ENCODE assay signal across 10 mouse cellular contexts in the genomic region with DNA sequence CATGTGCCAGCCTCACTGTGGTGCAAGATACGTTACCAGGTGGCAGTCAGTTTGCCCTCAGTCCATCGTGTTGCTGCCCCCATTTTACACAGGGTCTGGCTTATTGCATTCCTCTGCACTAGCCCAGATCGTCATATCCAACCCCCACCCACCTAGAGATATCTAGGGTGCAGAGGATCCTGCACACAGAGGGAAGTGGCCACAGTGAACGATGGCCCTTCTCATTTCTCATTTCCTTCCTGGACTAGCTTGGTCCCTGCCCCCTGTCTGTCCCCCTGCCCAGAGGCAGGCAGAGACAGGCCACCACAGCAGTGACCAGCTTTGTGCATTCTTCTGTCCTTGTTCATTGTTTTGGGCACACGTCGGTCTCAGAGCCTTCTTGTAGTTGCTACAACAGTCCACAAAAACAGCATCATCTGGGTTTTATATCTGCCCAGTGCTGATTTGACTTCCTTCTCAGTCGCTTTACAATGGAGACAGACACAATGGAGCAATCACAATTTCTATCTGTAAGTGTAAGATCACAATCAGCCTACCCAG. TPM values are rescaled to one million over a fixed set of nuclear protein-coding genes. Genes with fewer than 3 reads are reported as not detected.
DNase-seq lines count a peak whose midpoint lies in the region; ATAC-seq and TF ChIP-seq lines count a peak whose summit lies in the region.
"Had no signal": no experiment of that assay in that cellular context is flagged by ENCODE, and none has a peak within 500 bp of the region (broad histone marks: within the 10 kb centered on the region; RNA-seq: fewer than 3 reads in every experiment).

No protein-coding gene starts in this region.

- H3K4me1 ChIP-seq in heart, embryonic 14.5 days (ENCODE audit: control insufficient read depth in 2 of 2, insufficient read depth in 2 of 2, low read length in 2 of 2) = peaks cover 15 to 19% of the 10 kb centered on the region in 2 experiments
- peaks cover 36% of the 10 kb centered on the region for H3K4me1 ChIP-seq in G1E (ENCODE audit: insufficient read depth, low read depth, low read length)
- H3K4me1 ChIP-seq in embryonic facial prominence, embryonic 14.5 days (ENCODE audit: control insufficient read depth, insufficient read depth, low read length) = peaks cover 9% of the 10 kb centered on the region
- H3K4me1 ChIP-seq in kidney, embryonic 14.5 days (ENCODE audit: control insufficient read depth, insufficient read depth, low read length) = 0 out of 2 replicates have a peak, but pooled peaks cover 3% of the 10 kb centered on the region

- H3K36me3 ChIP-seq in heart, embryonic 14.5 days (ENCODE audit: control insufficient read depth, insufficient read depth, low read length) = no peaks in the 10 kb centered on the region
- H3K36me3 ChIP-seq in G1E (replicated peaks) = peaks cover 36% of the 10 kb centered on the region
- H3K36me3 ChIP-seq in embryonic facial prominence, embryonic 14.5 days (ENCODE audit: control insufficient read depth, insufficient read depth, low read length) = no peaks in the 10 kb centered on the region
- no peaks in the 10 kb centered on the region for H3K36me3 ChIP-seq in kidney, embryonic 14.5 days (ENCODE audit: control insufficient read depth, insufficient read depth, low read length)
- H3K36me3 ChIP-seq: hindbrain, embryonic 13.5 days had no signal

- no peaks in the 10 kb centered on the region for H3K9me3 ChIP-seq in heart, embryonic 14.5 days (ENCODE audit: control insufficient read depth, low read length)
- no peaks in the 10 kb centered on the region for H3K9me3 ChIP-seq in G1E (replicated peaks)
- H3K9me3 ChIP-seq in embryonic facial prominence, embryonic 14.5 days (ENCODE audit: control insufficient read depth, low read length) = no peaks in the 10 kb centered on the region
- no peaks in the 10 kb centered on the region for H3K9me3 ChIP-seq in kidney, embryonic 14.5 days (ENCODE audit: control insufficient read depth, low read length)
- H3K9me3 ChIP-seq: hindbrain, embryonic 13.5 days had no signal

- 26% methylated on average over 7 of the region's 7 CpGs for WGBS in heart, embryonic 14.5 days
- 55% methylated on average over 7 of the region's 7 CpGs for WGBS in embryonic facial prominence, embryonic 14.5 days
- 69% methylated on average over 7 of the region's 7 CpGs for WGBS in kidney, embryonic 14.5 days

- no peak for TF ChIP-seq CTCF in G1E (IDR thresholded peaks at IDR 0.05; ENCODE audit: low read depth, low read length)

- no peak for DNase-seq in heart, adult 8-10 months (ENCODE audit: low spot score)
- DNase-seq in G1E (ENCODE audit: low spot score) = no peak
- DNase-seq in embryonic facial prominence, embryonic 14.5 days (ENCODE audit: low spot score) = no peak
- peak; percentile 45 for DNase-seq in lung, postnatal 10 days
- DNase-seq in ovary, postnatal 10 days (ENCODE audit: low spot score) = no peak
- DNase-seq in right cerebral cortex, postnatal 14 days = no peak
- DNase-seq: cerebellum, adult 9-11 months had no signal

- H3K4me2 ChIP-seq in heart, embryonic 14.5 days (ENCODE audit: low read length) = peak overlapping the region; percentile 42
- H3K4me2 ChIP-seq in embryonic facial prominence, embryonic 14.5 days (ENCODE audit: low read depth, low read length) = peak overlapping the region; percentile 36
- H3K4me2 ChIP-seq in kidney, embryonic 14.5 days (replicated peaks; ENCODE audit: low read depth, low read length) = no peak overlapping the region
- H3K4me2 ChIP-seq: hindbrain, embryonic 13.5 days had no signal

- no peaks in the 10 kb centered on the region for H3K27me3 ChIP-seq in heart, embryonic 14.5 days (ENCODE audit: control insufficient read depth, insufficient read depth, low read length)
- H3K27me3 ChIP-seq in G1E (ENCODE audit: insufficient read depth, low read length) = peaks cover 7% of the 10 kb centered on the region
- H3K27me3 ChIP-seq in embryonic facial prominence, embryonic 14.5 days (replicated peaks; ENCODE audit: control insufficient read depth, insufficient read depth, low read length) = no peaks in the 10 kb centered on the region
- no peaks in the 10 kb centered on the region for H3K27me3 ChIP-seq in kidney, embryonic 14.5 days (ENCODE audit: control insufficient read depth, insufficient read depth, low read length)
- H3K27me3 ChIP-seq: hindbrain, embryonic 13.5 days had no signal

- H3K9ac ChIP-seq in heart, embryonic 14.5 days (ENCODE audit: low read length) = peak overlapping the region; percentile 22
- 0 out of 2 replicates have a peak overlapping the region, but pooled peaks have one; percentile 22 for H3K9ac ChIP-seq in embryonic facial prominence, embryonic 14.5 days (ENCODE audit: low read depth, low read length)
- no peak overlapping the region for H3K9ac ChIP-seq in kidney, embryonic 14.5 days (ENCODE audit: low read depth, low read length)
- H3K9ac ChIP-seq: hindbrain, embryonic 13.5 days had no signal

- peak overlapping the region; percentile 80 to 87 for H3K27ac ChIP-seq in heart, embryonic 14.5 days (replicated peaks in 1 of 2; ENCODE audit: control insufficient read depth in 1 of 2, insufficient read depth in 1 of 2, low read depth in 2 of 2, low read length in 2 of 2)
- H3K27ac ChIP-seq in embryonic facial prominence, embryonic 14.5 days (replicated peaks; ENCODE audit: low read depth, low read length) = peak overlapping the region; percentile 80
- no peak overlapping the region for H3K27ac ChIP-seq in kidney, embryonic 14.5 days (ENCODE audit: low read depth, low read length)
- H3K27ac ChIP-seq: hindbrain, embryonic 13.5 days had no signal

- 0 out of 2 replicates have a peak, but pooled peaks have one; percentile 9 for ATAC-seq in heart, embryonic 14.5 days (ENCODE audit: insufficient number of reproducible peaks, insufficient read depth, low FRiP score, low read depth)
- ATAC-seq in G1E (ENCODE audit: extremely low read depth, insufficient number of reproducible peaks, low FRiP score, poor library complexity, severe bottlenecking) = no peak
- no peak for ATAC-seq in embryonic facial prominence, embryonic 14.5 days (ENCODE audit: low read depth)
- no peak for ATAC-seq in kidney, embryonic 14.5 days (ENCODE audit: low FRiP score, low TSS enrichment)

- peak overlapping the region; percentile 3 to 21; a peak in 1 of 4 replicates for H3K4me3 ChIP-seq in heart, embryonic 14.5 days (ENCODE audit: control insufficient read depth in 1 of 2, insufficient read depth in 1 of 2, low read depth in 1 of 2, low read length in 2 of 2)
- H3K4me3 ChIP-seq in G1E (ENCODE audit: low read depth, low read length) = peak overlapping the region; percentile 62; the same call in 1 of the 2 replicates
- no peak overlapping the region for H3K4me3 ChIP-seq in embryonic facial prominence, embryonic 14.5 days (ENCODE audit: low read depth, low read length)
- no peak overlapping the region for H3K4me3 ChIP-seq in kidney, embryonic 14.5 days (ENCODE audit: low read length)
- H3K4me3 ChIP-seq: hindbrain, embryonic 13.5 days had no signal

RNA-seq across cellular contexts. Expression of gene Fgd3, which starts 13.3 kb away (rescaled TPM):
- polyA plus RNA-seq in heart, embryonic 14.5 days (2014; fragmentation: Nextera tagmentation; extraction: Ambion mirVana) = 0.09 TPM in 2 replicates
- total RNA-seq in heart, adult 8-10 months (2022) = 1 to 10 TPM; 1.2 to 2.4 (median 1.7) TPM
- total RNA-seq in G1E (2014; fragmentation: Nextera tagmentation) = 3.9 and 4.7 TPM in 2 replicates
- 11.0 and 11.2 TPM in 2 replicates for total RNA-seq in G1E (2017)
- 3.6 and 4.1 TPM in 2 replicates for polyA plus RNA-seq in G1E (2012)
- polyA plus RNA-seq in embryonic facial prominence, embryonic 14.5 days (2014; fragmentation: Nextera tagmentation; extraction: Ambion mirVana) = 0.51 and 0.58 TPM in 2 replicates
- polyA plus RNA-seq in kidney, embryonic 14.5 days (2014; fragmentation: Nextera tagmentation; extraction: Ambion mirVana) = 0.20 and 0.46 TPM in 2 replicates

RNA-seq across cellular contexts. Expression of gene Bicd2, which starts 34.5 kb away (rescaled TPM):
- 47.3 and 48.3 TPM in 2 replicates for polyA plus RNA-seq in heart, embryonic 14.5 days (2014; fragmentation: Nextera tagmentation; extraction: Ambion mirVana)
- total RNA-seq in heart, adult 8-10 months (2022) = 10 to 100 TPM; 67.9 to 79.2 (median 73.3) TPM
- total RNA-seq in G1E (2014; fragmentation: Nextera tagmentation) (11.5 and 19.5 TPM in 2 replicates), G1E (2017) (19.2 and 19.9 TPM in 2 replicates)
- 10.7 and 11.6 TPM in 2 replicates for polyA plus RNA-seq in G1E (2012)
- polyA plus RNA-seq in embryonic facial prominence, embryonic 14.5 days (2014; fragmentation: Nextera tagmentation; extraction: Ambion mirVana) = 35.9 and 37.1 TPM in 2 replicates
- polyA plus RNA-seq in kidney, embryonic 14.5 days (2014; fragmentation: Nextera tagmentation; extraction: Ambion mirVana) = 17.1 and 26.1 TPM in 2 replicates

RNA-seq across cellular contexts. Expression of gene Susd3, which starts 58.3 kb away (rescaled TPM):
- 1.9 and 2.5 TPM in 2 replicates for polyA plus RNA-seq in heart, embryonic 14.5 days (2014; fragmentation: Nextera tagmentation; extraction: Ambion mirVana)
- total RNA-seq in heart, adult 8-10 months (2022) = under 1 TPM; 0.31 to 0.78 (median 0.64) TPM
- total RNA-seq in G1E (2014; fragmentation: Nextera tagmentation) (2.8 and 3.3 TPM in 2 replicates), G1E (2017) (8.6 and 15.9 TPM in 2 replicates)
- polyA plus RNA-seq in G1E (2012) = 1.6 and 2.0 TPM in 2 replicates
- 1.9 and 2.2 TPM in 2 replicates for polyA plus RNA-seq in embryonic facial prominence, embryonic 14.5 days (2014; fragmentation: Nextera tagmentation; extraction: Ambion mirVana)
- polyA plus RNA-seq in kidney, embryonic 14.5 days (2014; fragmentation: Nextera tagmentation; extraction: Ambion mirVana) = 8.5 and 12.6 TPM in 2 replicates

Comparison
In these comparisons a context has a peak if more than half of its experiments do, and no peak if none do; other contexts are left out.
1. H3K4me3 ChIP-seq: peak in heart, embryonic 14.5 days (2 of 2) and G1E (single experiment); none in embryonic facial prominence, embryonic 14.5 days (single experiment) and kidney, embryonic 14.5 days (single experiment).